Mouse (Mus musculus) intestine, postnatal 0 days (tissue): ENCODE data around the gene Ncoa3. TPM values are rescaled to one million over a fixed set of nuclear protein-coding genes. Genes with fewer than 3 reads are reported as not detected.

Source experiments
- ATAC-seq: fragments of 200-750 bp; cut with Nextera tagmentation; 2 replicates; pipeline ENCODE4 v1.8.0; 2017; ENCODE audit warnings: mild to moderate bottlenecking, moderate TSS enrichment, moderate library complexity
- H3K27ac ChIP-seq: fragments of 300-500 bp; sonication (generic); 2 replicates; pipeline ENCODE4 v1.5.1; 2014; ENCODE audit warnings: mild to moderate bottlenecking, low read depth, low read length, moderate library complexity
- H3K27me3 ChIP-seq: fragments of 300-500 bp; sonication (generic); replicated peaks from 2 replicates; pipeline ENCODE4 v1.6.1; 2014; ENCODE audit warnings: low read length, mixed read lengths; ENCODE audit not compliant: control insufficient read depth, insufficient read depth
- H3K36me3 ChIP-seq: fragments of 300-500 bp; sonication (generic); 2 replicates; pipeline ENCODE4 v1.6.1; 2014; ENCODE audit warnings: mild to moderate bottlenecking, moderate library complexity; ENCODE audit not compliant: control insufficient read depth, insufficient read depth
- H3K4me1 ChIP-seq: fragments of 300-500 bp; sonication (generic); replicated peaks from 2 replicates; pipeline ENCODE4 v1.6.1; 2014; ENCODE audit warnings: antibody characterized with exemption, low read length, mixed read lengths; ENCODE audit not compliant: control insufficient read depth, insufficient read depth
- H3K4me2 ChIP-seq: fragments of 300-500 bp; sonication (generic); replicated peaks from 2 replicates; pipeline ENCODE4 v1.6.1; 2014; ENCODE audit warnings: low read depth, mild to moderate bottlenecking, moderate library complexity
- H3K4me3 ChIP-seq: fragments of 300-500 bp; sonication (generic); 2 replicates; pipeline ENCODE4 v1.5.1; 2014; ENCODE audit warnings: low read depth, low read length
- H3K9ac ChIP-seq: fragments of 300-500 bp; sonication (generic); 2 replicates; pipeline ENCODE4 v1.6.1; 2014; ENCODE audit warnings: mild to moderate bottlenecking, low read depth, low read length
- H3K9me3 ChIP-seq: fragments of 300-500 bp; sonication (generic); 2 replicates; pipeline ENCODE4 v1.6.1; 2016; ENCODE audit warnings: mixed run types; ENCODE audit not compliant: control insufficient read depth
- CTCF ChIP-seq: sonication (generic); IDR thresholded peaks from 2 replicates; pipeline ENCODE4 v1.5.1; 2016; ENCODE audit warnings: low read depth, mild to moderate bottlenecking, control low read depth, antibody characterized with exemption, moderate library complexity
- WGBS: fragments of 180-500 bp; shearing (Covaris S2); extraction: QIAGEN DNeasy Blood & Tissue Kit; methylation state at CpG from one replicate; pipeline ENCODE4 v1.1.7; 2014; 5-methylcytosine and 5-hydroxymethylcytosine counted together
- polyA plus RNA-seq: library from polyadenylated mRNA; unstranded; fragments of >200 nt; fragmentation: Nextera tagmentation; extraction: Ambion mirVana; gene quantifications from 2 replicates; pipeline ENCODE4 v1.2.1, GENCODE M21; 2015

Ncoa3 gene
- polyA plus RNA-seq, 1 experiment from 2014 or later: 4.7 TPM

- Histone ChIP-seq H3K9me3 (no peaks in the 10 kb centered on the region), H3K36me3 (peaks cover 2% of the 10 kb centered on the region), H3K4me3 (no peak overlapping the region), H3K27me3 (no peaks in the 10 kb centered on the region), H3K4me1 (no peaks in the 10 kb centered on the region), H3K9ac (no peak overlapping the region), H3K4me2 (no peak overlapping the region), H3K27ac (no peak overlapping the region)
- no peak for ATAC-seq
- 68% methylated on average over 7 of the region's 7 CpGs for WGBS
- no peak for TF ChIP-seq CTCF
Observed at GRCm38 (mm10) chr2:166102893-166103292, 110.5 kb downstream of the Ncoa3 start.

- TF ChIP-seq CTCF: no peak
- Histone ChIP-seq H3K4me1 (no peaks in the 10 kb centered on the region), H3K36me3 (peaks cover 2% of the 10 kb centered on the region), H3K4me3 (no peak overlapping the region), H3K9me3 (no peaks in the 10 kb centered on the region), H3K4me2 (no peak overlapping the region), H3K9ac (no peak overlapping the region), H3K27me3 (no peaks in the 10 kb centered on the region), H3K27ac (no peak overlapping the region)
- 69% methylated on average over 9 of the region's 9 CpGs for WGBS
- no peak for ATAC-seq
Observed at GRCm38 (mm10) chr2:166105911-166106310, 113.5 kb downstream of the Ncoa3 start.

- WGBS: 72% methylated on average over 2 of the region's 2 CpGs
- H3K9me3 ChIP-seq: no peaks in the 10 kb centered on the region
- H3K4me2 ChIP-seq: no peak overlapping the region
- no peak overlapping the region for H3K9ac ChIP-seq
- H3K4me3 ChIP-seq: no peak overlapping the region
- H3K27ac ChIP-seq: no peak overlapping the region
- H3K27me3 ChIP-seq: no peaks in the 10 kb centered on the region
- TF ChIP-seq CTCF: no peak
- H3K4me1 ChIP-seq: no peaks in the 10 kb centered on the region
- H3K36me3 ChIP-seq: peaks cover 2% of the 10 kb centered on the region
- ATAC-seq: no peak
Observed at GRCm38 (mm10) chr2:166106631-166107030, 114.2 kb downstream of the Ncoa3 start.

GRCm38 (mm10) chr2:166107911-166108310 is 115.5 kb downstream of the Ncoa3 start:
- H3K4me3 ChIP-seq: no peak overlapping the region
- H3K9ac ChIP-seq: no peak overlapping the region
- ATAC-seq: no peak
- H3K27ac ChIP-seq: no peak overlapping the region
- WGBS: 89% methylated on average over 5 of the region's 5 CpGs
- no peaks in the 10 kb centered on the region for H3K27me3 ChIP-seq
- peaks cover 6% of the 10 kb centered on the region for H3K36me3 ChIP-seq
- H3K9me3 ChIP-seq: no peaks in the 10 kb centered on the region
- no peak for TF ChIP-seq CTCF
- no peaks in the 10 kb centered on the region for H3K4me1 ChIP-seq
- no peak overlapping the region for H3K4me2 ChIP-seq

- 33% methylated on average over 4 of the region's 4 CpGs for WGBS
- Histone ChIP-seq H3K27ac (no peak overlapping the region), H3K4me1 (no peaks in the 10 kb centered on the region), H3K9me3 (no peaks in the 10 kb centered on the region), H3K36me3 (peaks cover 10% of the 10 kb centered on the region), H3K27me3 (no peaks in the 10 kb centered on the region), H3K9ac (no peak overlapping the region), H3K4me3 (no peak overlapping the region), H3K4me2 (no peak overlapping the region)
- no peak for ATAC-seq
- peak; percentile 93 for TF ChIP-seq CTCF
Observed at GRCm38 (mm10) chr2:166108326-166108725, 115.9 kb downstream of the Ncoa3 start.

GRCm38 (mm10) chr2:166110764-166111163 is 118.3 kb downstream of the Ncoa3 start:
- Histone ChIP-seq H3K27me3 (no peaks in the 10 kb centered on the region), H3K4me2 (no peak overlapping the region), H3K36me3 (peaks cover 21% of the 10 kb centered on the region; the same call in 1 of the 2 replicates), H3K4me1 (no peaks in the 10 kb centered on the region), H3K4me3 (no peak overlapping the region), H3K9ac (no peak overlapping the region), H3K9me3 (no peaks in the 10 kb centered on the region), H3K27ac (no peak overlapping the region)
- 78% methylated on average over 8 of the region's 8 CpGs for WGBS
- ATAC-seq: no peak
- no peak for TF ChIP-seq CTCF

- no peak for TF ChIP-seq CTCF
- no peaks in the 10 kb centered on the region for H3K4me1 ChIP-seq
- no peak for ATAC-seq
- H3K27ac ChIP-seq: no peak overlapping the region
- H3K36me3 ChIP-seq: peaks cover 20% of the 10 kb centered on the region; the same call in 1 of the 2 replicates
- H3K27me3 ChIP-seq: no peaks in the 10 kb centered on the region
- H3K9ac ChIP-seq: no peak overlapping the region
- no peaks in the 10 kb centered on the region for H3K9me3 ChIP-seq
- no peak overlapping the region for H3K4me2 ChIP-seq
- WGBS: 58% methylated on average over 2 of the region's 2 CpGs
- no peak overlapping the region for H3K4me3 ChIP-seq
Observed at GRCm38 (mm10) chr2:166111238-166111637, 118.8 kb downstream of the Ncoa3 start.
